ENCODE assay signal across 9 mouse cellular contexts in the genomic region with DNA sequence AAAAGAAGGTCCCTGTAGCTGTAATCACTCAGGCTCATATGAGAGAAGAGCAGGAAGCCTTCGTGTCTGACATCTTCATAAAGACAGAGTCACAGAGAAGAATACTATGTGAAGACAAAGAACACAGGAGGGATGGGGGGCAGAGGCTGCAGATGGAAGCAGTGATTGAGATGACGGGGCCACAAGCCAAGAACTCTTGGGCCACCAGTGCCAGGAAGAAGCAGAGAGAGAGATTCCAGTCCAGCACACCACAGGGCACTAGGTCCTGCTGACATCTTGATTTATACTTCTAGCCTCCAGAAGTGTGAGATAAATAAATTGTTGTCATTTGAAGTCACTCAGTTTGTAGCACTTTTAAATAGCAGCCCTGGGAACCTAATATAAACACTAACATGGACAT.
"Had no signal": no experiment of that assay in that cellular context is flagged by ENCODE, and none has a peak within 500 bp of the region (broad histone marks: within the 10 kb centered on the region; RNA-seq: fewer than 3 reads in every experiment).

No protein-coding gene starts in this region.

- DNase-seq: liver, postnatal 0 days; lung, adult 2 months; lung, postnatal 14 days; lung, postnatal 36 days; midbrain, embryonic 14.5 days; right cerebral cortex, postnatal 14 days; thymus, adult 2 months; thymus, postnatal 25 days; thymus, postnatal 4 days had no signal
